Mouse (Mus musculus): ENCODE results near the gene Rpl27a.

Rpl27a gene

GRCm38 (mm10) chr7:109518838-109519696 is at the start of gene Rpl27a:
TSS of gene Rpl27a (plus strand) at chr7:109519147.
- in situ Hi-C loops (cut with MboI; ENCODE audit: low pct_unique_long_range_greater_than_20kb in 1 of 2, low sequenced_read_pairs in 2 of 2, unreplicated experiment in 1 of 2): no loop called here

GRCm38 (mm10) chr7:109470700-109471099 is 48.2 kb upstream of the Rpl27a start:
- in situ Hi-C loops (cut with MboI; ENCODE audit: low pct_unique_long_range_greater_than_20kb in 1 of 2, low sequenced_read_pairs in 2 of 2, unreplicated experiment in 1 of 2): no loop called here

GRCm38 (mm10) chr7:109477926-109478325 is 41.0 kb upstream of the Rpl27a start:
- in situ Hi-C loops (cut with MboI; ENCODE audit: low pct_unique_long_range_greater_than_20kb in 1 of 2, low sequenced_read_pairs in 2 of 2, unreplicated experiment in 1 of 2): no loop called here

- in situ Hi-C loops (cut with MboI; ENCODE audit: low pct_unique_long_range_greater_than_20kb in 1 of 2, low sequenced_read_pairs in 2 of 2, unreplicated experiment in 1 of 2): no loop called here
These were observed 38.2 kb upstream of the Rpl27a start for GRCm38 (mm10) chr7:109480765-109481197.

- in situ Hi-C loops (cut with MboI; ENCODE audit: low pct_unique_long_range_greater_than_20kb in 1 of 2, low sequenced_read_pairs in 2 of 2, unreplicated experiment in 1 of 2): no loop called here
These were observed 34.7 kb upstream of the Rpl27a start for GRCm38 (mm10) chr7:109484221-109484620.

- in situ Hi-C loops (cut with MboI; ENCODE audit: low pct_unique_long_range_greater_than_20kb in 1 of 2, low sequenced_read_pairs in 2 of 2, unreplicated experiment in 1 of 2): no loop called here
These were observed 26.2 kb upstream of the Rpl27a start for GRCm38 (mm10) chr7:109492616-109493318.

- in situ Hi-C loops (cut with MboI; ENCODE audit: low pct_unique_long_range_greater_than_20kb in 1 of 2, low sequenced_read_pairs in 2 of 2, unreplicated experiment in 1 of 2): no loop called here
These were observed 25.3 kb upstream of the Rpl27a start for GRCm38 (mm10) chr7:109493319-109494316.

- in situ Hi-C loops (cut with MboI; ENCODE audit: low pct_unique_long_range_greater_than_20kb in 1 of 2, low sequenced_read_pairs in 2 of 2, unreplicated experiment in 1 of 2): no loop called here
These were observed 21.4 kb upstream of the Rpl27a start for GRCm38 (mm10) chr7:109497507-109497906.

GRCm38 (mm10) chr7:109507119-109507518 is 11.8 kb upstream of the Rpl27a start:
- in situ Hi-C loops (cut with MboI; ENCODE audit: low pct_unique_long_range_greater_than_20kb in 1 of 2, low sequenced_read_pairs in 2 of 2, unreplicated experiment in 1 of 2): no loop called here

- in situ Hi-C loops (cut with MboI; ENCODE audit: low pct_unique_long_range_greater_than_20kb in 1 of 2, low sequenced_read_pairs in 2 of 2, unreplicated experiment in 1 of 2): no loop called here
These were observed 11.4 kb upstream of the Rpl27a start for GRCm38 (mm10) chr7:109507572-109507971.

GRCm38 (mm10) chr7:109508034-109508433 is 10.9 kb upstream of the Rpl27a start, which contains the start of gene Trim66:
TSS of gene Trim66 (minus strand) at chr7:109508134.
- in situ Hi-C loops (cut with MboI; ENCODE audit: low pct_unique_long_range_greater_than_20kb in 1 of 2, low sequenced_read_pairs in 2 of 2, unreplicated experiment in 1 of 2): no loop called here

- in situ Hi-C loops (cut with MboI; ENCODE audit: low pct_unique_long_range_greater_than_20kb in 1 of 2, low sequenced_read_pairs in 2 of 2, unreplicated experiment in 1 of 2): no loop called here
These were observed 8.1 kb upstream of the Rpl27a start for GRCm38 (mm10) chr7:109510799-109511198.

GRCm38 (mm10) chr7:109511838-109512237 is 7.1 kb upstream of the Rpl27a start:
- in situ Hi-C loops (cut with MboI; ENCODE audit: low pct_unique_long_range_greater_than_20kb in 1 of 2, low sequenced_read_pairs in 2 of 2, unreplicated experiment in 1 of 2): no loop called here

- in situ Hi-C loops (cut with MboI; ENCODE audit: low pct_unique_long_range_greater_than_20kb in 1 of 2, low sequenced_read_pairs in 2 of 2, unreplicated experiment in 1 of 2): no loop called here
These were observed 2.4 kb upstream of the Rpl27a start for GRCm38 (mm10) chr7:109516500-109516899.

GRCm38 (mm10) chr7:109518036-109518681 is 788 bp upstream of the Rpl27a start:
- in situ Hi-C loops (cut with MboI; ENCODE audit: low pct_unique_long_range_greater_than_20kb in 1 of 2, low sequenced_read_pairs in 2 of 2, unreplicated experiment in 1 of 2): no loop called here

GRCm38 (mm10) chr7:109519936-109520335 is 989 bp downstream of the Rpl27a start:
- in situ Hi-C loops (cut with MboI; ENCODE audit: low pct_unique_long_range_greater_than_20kb in 1 of 2, low sequenced_read_pairs in 2 of 2, unreplicated experiment in 1 of 2): loop anchor here in 1 of 2 experiments (10.0 kb wide), 1 partner anchor 175 kb away; no protein-coding TSS in a partner anchor

GRCm38 (mm10) chr7:109522084-109522483 is 3.1 kb downstream of the Rpl27a start:
- in situ Hi-C loops (cut with MboI; ENCODE audit: low pct_unique_long_range_greater_than_20kb in 1 of 2, low sequenced_read_pairs in 2 of 2, unreplicated experiment in 1 of 2): loop anchor here in 1 of 2 experiments (10.0 kb wide), 1 partner anchor 173 kb away; no protein-coding TSS in a partner anchor

GRCm38 (mm10) chr7:109523304-109523703 is 4.4 kb downstream of the Rpl27a start:
- in situ Hi-C loops (cut with MboI; ENCODE audit: low pct_unique_long_range_greater_than_20kb in 1 of 2, low sequenced_read_pairs in 2 of 2, unreplicated experiment in 1 of 2): loop anchor here in 1 of 2 experiments (10.0 kb wide), 1 partner anchor 171 kb away; no protein-coding TSS in a partner anchor

Measured in mouse embryonic stem cell (cell line).